Mouse (Mus musculus): ENCODE measurements around the gene Itgb1. TPM values are rescaled to one million over a fixed set of nuclear protein-coding genes. Genes with fewer than 3 reads are reported as not detected.

Gene Itgb1
- polyA plus RNA-seq, 1 experiment from 2014 or later: 246 TPM

DNA sequence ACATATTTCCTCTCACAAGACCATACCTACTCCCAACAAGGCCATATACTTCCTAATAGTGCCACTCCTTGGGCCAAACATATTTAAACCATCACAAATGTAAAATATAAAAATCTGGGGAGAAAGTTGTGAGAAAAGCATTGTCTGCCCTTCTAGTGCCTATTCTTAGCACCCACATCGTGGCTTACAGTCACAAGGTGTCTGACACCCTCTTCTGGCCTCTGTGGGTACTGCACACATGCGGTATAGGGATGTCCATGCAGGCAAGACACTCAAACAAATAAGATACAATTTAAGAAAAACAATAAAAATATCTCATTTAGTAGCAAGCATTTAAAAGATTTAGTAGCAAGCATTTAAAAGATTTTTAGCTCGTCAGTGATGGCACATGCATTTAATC is 23.8 kb downstream of the Itgb1 start:
- DNase-seq (ENCODE audit: low spot score) (peak; percentile 77), ATAC-seq (ENCODE audit: low FRiP score, low TSS enrichment) (0 out of 2 replicates have a peak, but pooled peaks have one; percentile 40)
- H3K4me3 ChIP-seq (ENCODE audit: low read depth, low read length): no peak overlapping the region
- no peaks in the 10 kb centered on the region for H3K4me1 ChIP-seq (replicated peaks; ENCODE audit: control insufficient read depth, insufficient read depth)
- WGBS: 45% methylated on average over 3 of the region's 3 CpGs
- H3K9me3 ChIP-seq (ENCODE audit: control insufficient read depth, low read length): no peaks in the 10 kb centered on the region
- no peak overlapping the region for H3K27ac ChIP-seq (replicated peaks)
- H3K27me3 ChIP-seq (ENCODE audit: control insufficient read depth, insufficient read depth, low read length): no peaks in the 10 kb centered on the region
- TF ChIP-seq EP300 (optimal IDR thresholded peaks at IDR 0.05) (no peak), CTCF (IDR thresholded peaks at IDR 0.05; ENCODE audit: low read depth) (peak; percentile 91)
- peaks cover 18% of the 10 kb centered on the region for H3K36me3 ChIP-seq (ENCODE audit: control insufficient read depth, insufficient read depth, low read length)
- no peak overlapping the region for H3K4me2 ChIP-seq (replicated peaks; ENCODE audit: low read depth)
- H3K9ac ChIP-seq (ENCODE audit: low read length): no peak overlapping the region

DNA sequence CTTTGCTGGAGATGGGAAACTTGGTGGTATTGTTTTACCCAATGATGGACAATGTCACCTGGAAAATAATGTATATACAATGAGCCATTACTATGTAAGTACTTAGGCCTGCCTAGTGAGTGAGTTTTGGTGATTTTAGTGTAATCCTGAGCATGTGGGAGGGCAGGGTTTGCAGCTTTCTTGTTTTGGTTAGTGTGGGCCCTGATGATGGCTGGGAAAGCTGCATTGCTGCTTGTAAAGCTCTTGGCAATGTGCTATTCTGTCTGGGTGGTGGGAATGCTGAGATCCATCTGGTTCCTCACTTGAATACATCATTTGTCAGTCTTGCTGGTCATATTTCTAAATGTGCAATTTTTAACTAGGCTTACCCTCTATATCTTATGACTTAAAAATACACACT is 30.7 kb downstream of the Itgb1 start:
- no peaks in the 10 kb centered on the region for H3K27me3 ChIP-seq (ENCODE audit: control insufficient read depth, insufficient read depth, low read length)
- no peak for TF ChIP-seq EP300 (optimal IDR thresholded peaks at IDR 0.05)
- TF ChIP-seq CTCF (IDR thresholded peaks at IDR 0.05; ENCODE audit: low read depth): no peak
- DNase-seq (ENCODE audit: low spot score) (no peak), ATAC-seq (ENCODE audit: low FRiP score, low TSS enrichment) (no peak)
- no peaks in the 10 kb centered on the region for H3K9me3 ChIP-seq (ENCODE audit: control insufficient read depth, low read length)
- H3K9ac ChIP-seq (ENCODE audit: low read length): no peak overlapping the region
- no peak overlapping the region for H3K27ac ChIP-seq (replicated peaks)
- H3K36me3 ChIP-seq (ENCODE audit: control insufficient read depth, insufficient read depth, low read length): peaks cover 33% of the 10 kb centered on the region
- H3K4me1 ChIP-seq (replicated peaks; ENCODE audit: control insufficient read depth, insufficient read depth): no peaks in the 10 kb centered on the region
- H3K4me2 ChIP-seq (replicated peaks; ENCODE audit: low read depth): no peak overlapping the region
- no peak overlapping the region for H3K4me3 ChIP-seq (ENCODE audit: low read depth, low read length)

DNA sequence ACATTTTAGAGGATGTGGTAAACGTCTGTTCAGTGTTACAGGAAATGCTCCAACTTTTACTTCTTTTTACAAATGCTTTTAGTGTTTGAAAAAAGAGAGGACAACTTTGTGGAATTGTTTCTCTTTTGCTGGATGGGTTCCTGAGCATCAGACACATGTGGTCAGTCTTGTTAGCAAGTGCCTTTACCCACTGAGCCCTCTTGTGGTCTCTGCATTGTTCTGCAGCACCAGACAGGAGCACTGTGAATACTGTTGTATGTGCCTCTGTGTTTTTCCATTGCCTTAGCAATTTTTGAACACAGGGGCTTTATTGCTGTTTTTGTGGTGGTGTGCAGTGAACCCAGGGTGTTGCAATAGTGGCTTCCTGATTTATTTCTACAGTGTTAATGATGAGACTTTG is 39.4 kb downstream of the Itgb1 start:
- no peaks in the 10 kb centered on the region for H3K4me1 ChIP-seq (replicated peaks; ENCODE audit: control insufficient read depth, insufficient read depth)
- no peak overlapping the region for H3K4me3 ChIP-seq (ENCODE audit: low read depth, low read length)
- no peak overlapping the region for H3K27ac ChIP-seq (replicated peaks)
- DNase-seq (ENCODE audit: low spot score) (no peak), ATAC-seq (ENCODE audit: low FRiP score, low TSS enrichment) (no peak)
- 52% methylated on average over 1 of the region's 1 CpGs for WGBS
- no peak overlapping the region for H3K4me2 ChIP-seq (replicated peaks; ENCODE audit: low read depth)
- H3K36me3 ChIP-seq (ENCODE audit: control insufficient read depth, insufficient read depth, low read length): peaks cover 15% of the 10 kb centered on the region
- no peak overlapping the region for H3K9ac ChIP-seq (ENCODE audit: low read length)
- TF ChIP-seq EP300 (optimal IDR thresholded peaks at IDR 0.05) (no peak), CTCF (IDR thresholded peaks at IDR 0.05; ENCODE audit: low read depth) (peak; percentile 79)
- H3K27me3 ChIP-seq (ENCODE audit: control insufficient read depth, insufficient read depth, low read length): no peaks in the 10 kb centered on the region
- no peaks in the 10 kb centered on the region for H3K9me3 ChIP-seq (ENCODE audit: control insufficient read depth, low read length)

DNA sequence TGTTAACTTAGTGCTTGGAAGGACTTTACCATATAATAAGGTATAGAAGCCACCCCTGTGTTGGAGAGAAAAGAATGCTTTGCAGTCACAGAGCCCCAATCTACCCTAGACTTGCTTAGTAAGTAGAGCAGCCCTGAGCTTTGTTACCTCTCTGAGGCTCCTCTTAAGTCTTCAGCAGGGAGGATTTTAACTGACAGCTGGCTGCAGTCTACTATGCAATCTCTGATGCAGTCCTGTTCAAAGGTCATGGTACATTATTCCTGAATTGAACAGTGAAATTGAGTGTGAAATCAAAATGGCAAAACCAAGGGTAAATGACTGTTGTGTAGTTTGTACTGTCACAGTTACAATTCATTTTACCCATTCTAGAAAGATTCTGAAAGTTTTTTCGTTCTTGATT is 41.8 kb downstream of the Itgb1 start:
- Histone ChIP-seq H3K9ac (ENCODE audit: low read length) (no peak overlapping the region), H3K9me3 (ENCODE audit: control insufficient read depth, low read length) (no peaks in the 10 kb centered on the region), H3K36me3 (ENCODE audit: control insufficient read depth, insufficient read depth, low read length) (peaks cover 11% of the 10 kb centered on the region), H3K27me3 (ENCODE audit: control insufficient read depth, insufficient read depth, low read length) (no peaks in the 10 kb centered on the region), H3K4me1 (replicated peaks; ENCODE audit: control insufficient read depth, insufficient read depth) (no peaks in the 10 kb centered on the region), H3K4me2 (replicated peaks; ENCODE audit: low read depth) (no peak overlapping the region), H3K4me3 (ENCODE audit: low read depth, low read length) (no peak overlapping the region), H3K27ac (replicated peaks) (no peak overlapping the region)
- DNase-seq (ENCODE audit: low spot score) (no peak), ATAC-seq (ENCODE audit: low FRiP score, low TSS enrichment) (no peak)
- 95% methylated on average over 1 of the region's 1 CpGs for WGBS
- TF ChIP-seq EP300 (optimal IDR thresholded peaks at IDR 0.05): no peak
- no peak for TF ChIP-seq CTCF (IDR thresholded peaks at IDR 0.05; ENCODE audit: low read depth)

DNA sequence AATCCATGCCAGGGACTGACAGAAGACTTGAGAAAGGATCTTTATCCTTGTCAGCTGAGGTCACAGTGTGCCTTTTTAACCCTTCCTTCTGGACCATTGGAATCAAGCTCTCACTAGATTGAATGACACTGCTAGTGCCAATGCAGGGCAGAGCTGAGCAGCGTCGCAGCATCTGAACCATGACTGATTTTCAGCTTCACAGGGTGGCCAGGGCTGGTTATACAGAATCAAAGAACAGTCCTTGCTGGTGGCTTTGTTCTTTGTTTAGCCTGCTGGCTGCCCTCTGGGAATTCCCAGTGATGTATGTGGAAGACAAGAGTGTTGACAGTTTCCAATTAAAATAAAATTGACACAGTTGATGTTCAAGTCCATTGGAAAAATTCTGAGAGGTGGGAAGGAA is 46.8 kb downstream of the Itgb1 start:
- Histone ChIP-seq H3K4me3 (ENCODE audit: low read depth, low read length) (no peak overlapping the region), H3K4me2 (replicated peaks; ENCODE audit: low read depth) (no peak overlapping the region), H3K27me3 (ENCODE audit: control insufficient read depth, insufficient read depth, low read length) (no peaks in the 10 kb centered on the region), H3K9me3 (ENCODE audit: control insufficient read depth, low read length) (no peaks in the 10 kb centered on the region), H3K27ac (replicated peaks) (no peak overlapping the region), H3K36me3 (ENCODE audit: control insufficient read depth, insufficient read depth, low read length) (peaks cover 10% of the 10 kb centered on the region; the same call in 1 of the 2 replicates), H3K9ac (ENCODE audit: low read length) (no peak overlapping the region), H3K4me1 (replicated peaks; ENCODE audit: control insufficient read depth, insufficient read depth) (no peaks in the 10 kb centered on the region)
- TF ChIP-seq CTCF (IDR thresholded peaks at IDR 0.05; ENCODE audit: low read depth): no peak
- no peak for TF ChIP-seq EP300 (optimal IDR thresholded peaks at IDR 0.05)
- 74% methylated on average over 2 of the region's 2 CpGs for WGBS
- no peak for DNase-seq (ENCODE audit: low spot score)
- ATAC-seq (ENCODE audit: low FRiP score, low TSS enrichment): no peak

DNA sequence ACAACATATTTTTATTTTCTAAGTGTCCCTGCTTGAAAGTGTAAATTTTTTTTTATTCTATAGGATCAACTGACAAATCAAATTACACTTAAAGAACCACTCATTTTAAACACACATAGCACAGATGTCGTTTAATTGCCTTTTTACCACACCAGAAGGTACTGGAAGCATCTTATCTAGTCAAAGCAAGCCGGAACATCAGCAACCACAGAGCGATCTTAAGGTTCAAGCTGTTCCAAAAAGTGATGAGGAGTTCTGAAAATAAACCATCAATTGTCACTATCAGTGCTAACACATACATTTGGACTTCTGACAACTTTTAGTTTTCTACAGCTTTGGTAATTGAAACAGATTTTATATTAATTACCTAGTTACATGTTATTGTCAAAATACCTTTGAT is 48.7 kb downstream of the Itgb1 start:
- ATAC-seq (ENCODE audit: low FRiP score, low TSS enrichment) (no peak), DNase-seq (ENCODE audit: low spot score) (no peak)
- H3K27me3 ChIP-seq (ENCODE audit: control insufficient read depth, insufficient read depth, low read length): no peaks in the 10 kb centered on the region
- WGBS: 95% methylated on average over 3 of the region's 3 CpGs
- H3K36me3 ChIP-seq (ENCODE audit: control insufficient read depth, insufficient read depth, low read length): peaks cover 10% of the 10 kb centered on the region; the same call in 1 of the 2 replicates
- no peak for TF ChIP-seq CTCF (IDR thresholded peaks at IDR 0.05; ENCODE audit: low read depth)
- no peak for TF ChIP-seq EP300 (optimal IDR thresholded peaks at IDR 0.05)
- no peak overlapping the region for H3K4me2 ChIP-seq (replicated peaks; ENCODE audit: low read depth)
- no peak overlapping the region for H3K27ac ChIP-seq (replicated peaks)
- no peak overlapping the region for H3K9ac ChIP-seq (ENCODE audit: low read length)
- H3K4me3 ChIP-seq (ENCODE audit: low read depth, low read length): no peak overlapping the region
- no peaks in the 10 kb centered on the region for H3K9me3 ChIP-seq (ENCODE audit: control insufficient read depth, low read length)
- H3K4me1 ChIP-seq (replicated peaks; ENCODE audit: control insufficient read depth, insufficient read depth): no peaks in the 10 kb centered on the region

Measured in stomach, postnatal 0 days (tissue).